Mouse (Mus musculus): Measurements from ENCODE around the gene Gm28041. TPM values are rescaled to one million over a fixed set of nuclear protein-coding genes. Genes with fewer than 3 reads are reported as not detected.

The Gm28041 gene
- polyA plus RNA-seq, 1 experiment from 2014 or later: 0.55 TPM

DNA sequence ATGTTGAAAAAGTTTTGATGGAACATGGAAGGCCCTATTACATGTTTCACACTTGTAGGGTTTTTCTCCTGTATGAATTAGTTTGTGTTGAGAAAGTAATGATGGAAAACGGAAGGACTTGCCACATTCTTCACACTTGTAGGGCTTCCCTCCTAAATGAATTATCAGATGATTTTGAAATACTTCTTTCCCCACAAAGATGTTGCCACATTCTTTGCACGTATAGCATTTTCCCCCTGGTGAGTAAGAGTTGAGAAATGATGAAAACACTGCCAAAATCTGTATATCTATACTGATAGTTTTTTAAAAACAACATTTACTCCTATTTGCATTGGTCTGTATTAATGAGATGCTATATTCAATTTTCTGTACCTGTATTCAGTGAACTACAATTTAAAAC is 32.1 kb downstream of the Gm28041 start:
- Histone ChIP-seq H3K27ac (no peak overlapping the region), H3K9me3 (no peaks in the 10 kb centered on the region), H3K4me2 (replicated peaks) (no peak overlapping the region), H3K36me3 (no peaks in the 10 kb centered on the region), H3K4me1 (replicated peaks) (no peaks in the 10 kb centered on the region), H3K27me3 (replicated peaks) (no peaks in the 10 kb centered on the region), H3K9ac (no peak overlapping the region), H3K4me3 (replicated peaks) (no peak overlapping the region)
- ATAC-seq: no peak
- WGBS: 88% methylated on average over 2 of the region's 2 CpGs

DNA sequence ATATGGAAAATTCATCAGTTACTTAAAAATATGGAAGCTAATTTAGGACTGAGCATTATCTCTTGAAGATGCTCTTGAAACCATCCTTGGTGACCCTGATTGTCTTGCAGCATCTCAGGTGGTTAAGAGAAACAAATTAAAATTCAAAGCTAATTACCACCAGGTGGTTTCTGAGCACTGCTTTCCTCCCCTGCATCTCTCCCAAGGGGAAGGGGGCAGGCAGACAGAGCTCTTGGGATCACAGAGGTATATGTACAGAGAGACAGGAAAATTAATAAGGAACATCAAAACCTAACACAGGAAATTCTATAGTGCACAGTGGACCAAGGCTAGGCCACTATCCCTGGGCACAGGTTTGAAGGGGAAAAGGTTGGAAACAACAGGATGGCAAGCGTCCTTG is 42.7 kb downstream of the Gm28041 start:
- no peaks in the 10 kb centered on the region for H3K36me3 ChIP-seq
- WGBS: 78% methylated on average over 1 of the region's 1 CpGs
- ATAC-seq: peak; percentile 42
- H3K4me2 ChIP-seq (replicated peaks): peak overlapping the region; percentile 83
- H3K9ac ChIP-seq: 0 out of 2 replicates have a peak overlapping the region, but pooled peaks have one; percentile 52
- H3K27ac ChIP-seq: no peak overlapping the region
- H3K4me3 ChIP-seq (replicated peaks): peak overlapping the region; percentile 49
- no peaks in the 10 kb centered on the region for H3K27me3 ChIP-seq (replicated peaks)
- H3K9me3 ChIP-seq: no peaks in the 10 kb centered on the region
- 0 out of 2 replicates have a peak, but pooled peaks cover 3% of the 10 kb centered on the region for H3K4me1 ChIP-seq (replicated peaks)

DNA sequence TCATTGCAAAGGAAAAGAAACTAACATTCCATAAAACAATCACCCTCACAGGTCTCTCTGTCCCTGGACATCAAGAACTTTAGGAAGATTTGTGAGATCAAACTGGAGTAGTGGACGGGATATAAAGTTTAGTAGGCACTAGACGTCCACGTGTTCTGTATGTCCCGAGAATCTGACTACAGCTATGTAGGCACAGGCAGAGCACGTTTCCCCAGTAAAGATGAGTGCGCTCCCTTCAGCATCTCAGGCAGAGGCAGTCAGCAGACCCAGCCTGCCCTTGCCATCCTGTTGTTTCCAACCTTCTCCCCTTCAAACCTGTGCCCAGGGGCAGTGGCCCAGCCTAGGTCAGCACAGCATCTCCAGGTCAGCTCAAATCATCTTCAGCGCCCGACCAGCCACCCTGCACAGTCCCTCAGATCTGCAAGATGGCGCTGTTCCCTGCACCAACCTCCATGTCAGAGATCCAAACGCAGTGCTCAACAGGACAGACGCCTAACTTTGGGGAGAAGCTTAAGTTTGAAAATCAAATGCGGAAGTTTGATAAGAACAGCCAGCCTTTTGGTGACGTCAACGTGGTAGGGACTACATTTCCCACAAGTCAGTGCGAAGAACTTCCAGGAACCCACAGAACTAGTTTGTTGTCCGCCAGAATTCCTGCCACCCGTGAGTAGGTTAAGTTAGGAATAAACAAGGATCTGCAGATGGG is 43.4 kb downstream of the Gm28041 start, which contains the start of gene Zfp595:
Gene Zfp595 (minus strand): TSS at position 552 of the 706 bp plus-strand sequence.
- Histone ChIP-seq H3K4me1 (replicated peaks) (0 out of 2 replicates have a peak, but pooled peaks cover 3% of the 10 kb centered on the region), H3K36me3 (no peaks in the 10 kb centered on the region)
- 12% methylated on average over 17 of the region's 17 CpGs for WGBS

DNA sequence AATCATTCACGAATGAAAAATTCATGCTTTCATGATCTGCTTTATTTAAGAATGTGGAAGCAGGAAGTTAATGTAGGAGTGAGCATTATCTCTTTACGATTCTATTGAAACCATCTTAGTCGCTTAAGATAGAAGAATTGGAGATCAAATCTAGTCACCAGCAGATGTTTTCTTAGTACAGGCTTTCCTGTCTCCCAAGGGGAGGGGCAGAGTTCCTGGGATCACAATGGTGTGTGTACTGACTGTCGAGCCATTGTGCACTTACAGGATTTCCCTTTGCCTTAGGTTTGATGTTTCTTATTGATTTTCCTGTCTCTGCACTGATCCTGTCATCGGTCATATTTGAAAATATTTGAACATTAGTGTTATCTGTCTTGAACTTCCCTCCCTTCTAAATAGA is 68.8 kb downstream of the Gm28041 start:
- Histone ChIP-seq H3K9ac (no peak overlapping the region), H3K9me3 (no peaks in the 10 kb centered on the region), H3K4me2 (replicated peaks) (peak overlapping the region; percentile 93), H3K27ac (no peak overlapping the region), H3K36me3 (no peaks in the 10 kb centered on the region), H3K27me3 (replicated peaks) (no peaks in the 10 kb centered on the region), H3K4me3 (replicated peaks) (peak overlapping the region; percentile 69), H3K4me1 (replicated peaks) (no peaks in the 10 kb centered on the region)
- WGBS: 29% methylated on average over 5 of the region's 5 CpGs
- ATAC-seq: peak; percentile 73

More for the DNA sequence above, 43.4 kb downstream of the Gm28041 start, which contains the start of gene Zfp595:
- peak; percentile 96 for ATAC-seq
- Histone ChIP-seq H3K4me3 (replicated peaks) (peak within 1 kb of the TSS; percentile 49), H3K9me3 (no peaks in the 10 kb centered on the region), H3K27ac (peak within 1 kb of the TSS; percentile 38), H3K27me3 (replicated peaks) (no peaks in the 10 kb centered on the region), H3K9ac (peak within 1 kb of the TSS; percentile 52), H3K4me2 (replicated peaks) (peak within 1 kb of the TSS; percentile 83)

DNA sequence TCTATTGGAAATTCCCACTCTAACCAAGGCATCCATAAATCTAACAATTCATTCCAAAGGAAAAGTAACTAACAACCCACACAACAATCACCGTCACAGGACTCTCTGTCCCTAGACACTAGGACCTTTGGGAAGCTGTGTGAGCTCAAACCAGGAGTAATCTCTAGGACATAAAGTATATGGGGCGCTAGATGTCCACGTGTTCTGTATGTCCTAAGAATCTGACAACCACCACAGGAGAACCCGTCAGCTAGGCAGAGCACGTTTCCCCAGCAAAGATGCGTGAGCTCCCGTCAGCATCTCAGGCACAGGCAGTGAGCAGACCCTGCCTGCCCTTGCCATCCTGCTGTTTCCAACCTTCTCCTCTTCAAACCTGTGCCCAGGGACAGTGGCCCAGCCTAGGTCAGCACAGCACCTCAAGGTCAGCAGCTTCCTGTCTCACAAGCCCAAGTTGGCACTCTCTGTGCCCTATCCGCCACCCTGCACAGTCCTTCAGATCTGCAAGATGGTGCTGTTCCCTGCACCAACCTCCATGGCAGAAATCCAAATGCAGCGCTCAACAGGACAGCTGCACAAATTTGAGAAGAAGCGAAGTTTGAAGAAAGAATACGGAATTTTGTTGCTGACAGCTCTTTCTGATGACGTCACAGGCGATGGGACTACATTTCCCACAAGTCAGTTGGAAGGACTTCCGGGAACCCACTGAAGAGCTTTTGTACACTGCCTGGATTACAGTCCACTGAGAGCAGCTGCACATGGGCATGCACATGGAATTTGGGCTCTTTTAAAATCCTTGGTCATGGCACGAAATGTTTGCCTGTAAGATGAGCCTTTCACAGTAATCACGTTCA is 69.5 kb downstream of the Gm28041 start, which contains the start of gene Zfp457:
Gene Zfp457 (minus strand): TSS at position 664 of the 851 bp plus-strand sequence.
- Histone ChIP-seq H3K4me3 (replicated peaks) (peak within 1 kb of the TSS; percentile 69), H3K4me1 (replicated peaks) (no peaks in the 10 kb centered on the region), H3K36me3 (no peaks in the 10 kb centered on the region), H3K27me3 (replicated peaks) (no peaks in the 10 kb centered on the region), H3K4me2 (replicated peaks) (peak within 1 kb of the TSS; percentile 93), H3K9ac (peak within 1 kb of the TSS; percentile 69), H3K9me3 (no peaks in the 10 kb centered on the region), H3K27ac (0 out of 2 replicates have a peak within 1 kb of the TSS, but pooled peaks have one; percentile 22)
- WGBS: 12% methylated on average over 16 of the region's 16 CpGs
- ATAC-seq: peak; percentile 99

Other genes starting within 250 kb of the Gm28041 start
- gene Rsl1, start 202.6 kb downstream of the Gm28041 start, polyA plus RNA-seq (2015; fragmentation: Nextera tagmentation; extraction: Ambion mirVana): 7.5 and 7.8 TPM in 2 replicates
- gene Zfp455, start 181.2 kb downstream of the Gm28041 start, polyA plus RNA-seq (2015; fragmentation: Nextera tagmentation; extraction: Ambion mirVana): 1.4 and 2.0 TPM in 2 replicates
- 1.7 TPM in 2 replicates for gene Zfp458, start 97.3 kb downstream of the Gm28041 start, polyA plus RNA-seq (2015; fragmentation: Nextera tagmentation; extraction: Ambion mirVana)
- gene Zfp457, start 69.2 kb downstream of the Gm28041 start, polyA plus RNA-seq (2015; fragmentation: Nextera tagmentation; extraction: Ambion mirVana): 0.49 and 0.53 TPM in 2 replicates
- 1.9 and 2.7 TPM in 2 replicates for gene Zfp595, start 43.2 kb downstream of the Gm28041 start, polyA plus RNA-seq (2015; fragmentation: Nextera tagmentation; extraction: Ambion mirVana)
- gene Gm28044, start 15.2 kb downstream of the Gm28041 start, polyA plus RNA-seq (2015; fragmentation: Nextera tagmentation; extraction: Ambion mirVana): 0.38 TPM in 1 of 2 replicates, not detected in the other
- 1.0 and 1.2 TPM in 2 replicates for gene Zfp953, start 15.1 kb downstream of the Gm28041 start, polyA plus RNA-seq (2015; fragmentation: Nextera tagmentation; extraction: Ambion mirVana)
- 1.4 and 1.7 TPM in 2 replicates for gene Zfp456, start 77 bp upstream of the Gm28041 start, polyA plus RNA-seq (2015; fragmentation: Nextera tagmentation; extraction: Ambion mirVana)
- gene Zfp429, start 24.1 kb upstream of the Gm28041 start, polyA plus RNA-seq (2015; fragmentation: Nextera tagmentation; extraction: Ambion mirVana): 4.8 and 5.6 TPM in 2 replicates
- gene Zfp459, start 45.7 kb upstream of the Gm28041 start, polyA plus RNA-seq (2015; fragmentation: Nextera tagmentation; extraction: Ambion mirVana): 1.6 and 3.0 TPM in 2 replicates
- gene Zfp874a, start 75.9 kb upstream of the Gm28041 start, polyA plus RNA-seq (2015; fragmentation: Nextera tagmentation; extraction: Ambion mirVana): 6.7 and 8.2 TPM in 2 replicates
- 2.0 and 2.9 TPM in 2 replicates for gene Zfp874b, start 108.5 kb upstream of the Gm28041 start, polyA plus RNA-seq (2015; fragmentation: Nextera tagmentation; extraction: Ambion mirVana)
- 10.6 and 12.4 TPM in 2 replicates for gene Zfp58, start 124.8 kb upstream of the Gm28041 start, polyA plus RNA-seq (2015; fragmentation: Nextera tagmentation; extraction: Ambion mirVana)
- gene Gm26965, start 150.4 kb upstream of the Gm28041 start, polyA plus RNA-seq (2015; fragmentation: Nextera tagmentation; extraction: Ambion mirVana): not detected in 2 replicates
- 18.1 and 19.3 TPM in 2 replicates for gene Zfp87, start 150.4 kb upstream of the Gm28041 start, polyA plus RNA-seq (2015; fragmentation: Nextera tagmentation; extraction: Ambion mirVana)
- gene Zfp748, start 178.1 kb upstream of the Gm28041 start, polyA plus RNA-seq (2015; fragmentation: Nextera tagmentation; extraction: Ambion mirVana): 11.5 and 11.7 TPM in 2 replicates
- gene Zfp729b, start 234.0 kb upstream of the Gm28041 start, polyA plus RNA-seq (2015; fragmentation: Nextera tagmentation; extraction: Ambion mirVana): 3.4 and 4.1 TPM in 2 replicates

All from intestine, embryonic 15.5 days (tissue).